Mouse (Mus musculus): ENCODE measurements around the gene Jund. TPM values are rescaled to one million over a fixed set of nuclear protein-coding genes. Genes with fewer than 3 reads are reported as not detected.

The Jund gene
- 100 to 1,000 TPM; 136 to 141 TPM for total RNA-seq (2021)

GRCm38 (mm10) chr8:70698310-70699109 is at the start of gene Jund:
Jund (plus strand) TSS chr8:70698949.
- peak; percentile 99 for DNase-seq (ENCODE audit: low spot score)
- intact Hi-C loops (cut with DNase I), result no loop called here

- peak; percentile 83 for DNase-seq (ENCODE audit: low spot score)
- intact Hi-C loops (cut with DNase I), result no loop called here
These were observed 49.4 kb upstream of the Jund start for GRCm38 (mm10) chr8:70649324-70649723.

- DNase-seq (ENCODE audit: low spot score), result no peak
- intact Hi-C loops (cut with DNase I), result loop anchor here (5.0 kb wide), 1 partner anchor 38 kb away; no protein-coding TSS in a partner anchor
These were observed 48.4 kb upstream of the Jund start for GRCm38 (mm10) chr8:70650351-70650750.

GRCm38 (mm10) chr8:70653226-70653625 is 45.5 kb upstream of the Jund start:
- no peak for DNase-seq (ENCODE audit: low spot score)
- intact Hi-C loops (cut with DNase I), result loop anchor here (1.0 to 5.0 kb wide), 2 partner anchors 27 to 41 kb away; no protein-coding TSS in a partner anchor

- intact Hi-C loops (cut with DNase I), result loop anchor here (5.0 kb wide), 1 partner anchor 42 kb away; no protein-coding TSS in a partner anchor
- no peak for DNase-seq (ENCODE audit: low spot score)
These were observed 44.6 kb upstream of the Jund start for GRCm38 (mm10) chr8:70654121-70654520.

- intact Hi-C loops (cut with DNase I), result no loop called here
- DNase-seq (ENCODE audit: low spot score), result no peak
These were observed 43.3 kb upstream of the Jund start for GRCm38 (mm10) chr8:70655469-70655868.

GRCm38 (mm10) chr8:70656193-70656790 is 42.5 kb upstream of the Jund start:
- intact Hi-C loops (cut with DNase I), result no loop called here
- DNase-seq (ENCODE audit: low spot score), result no peak

GRCm38 (mm10) chr8:70657214-70657613 is 41.5 kb upstream of the Jund start:
- intact Hi-C loops (cut with DNase I), result no loop called here
- DNase-seq (ENCODE audit: low spot score), result no peak

- DNase-seq (ENCODE audit: low spot score), result no peak
- intact Hi-C loops (cut with DNase I), result no loop called here
These were observed 41.0 kb upstream of the Jund start for GRCm38 (mm10) chr8:70657739-70658138.

GRCm38 (mm10) chr8:70658897-70659603 is 39.7 kb upstream of the Jund start:
- DNase-seq (ENCODE audit: low spot score), result no peak
- intact Hi-C loops (cut with DNase I), result no loop called here

- intact Hi-C loops (cut with DNase I), result no loop called here
- DNase-seq (ENCODE audit: low spot score), result peak; percentile 85
These were observed 39.0 kb upstream of the Jund start for GRCm38 (mm10) chr8:70659604-70660272.

GRCm38 (mm10) chr8:70660273-70660725 is 38.5 kb upstream of the Jund start, which contains the start of gene Pgpep1:
Pgpep1 (minus strand) TSS chr8:70660388.
- intact Hi-C loops (cut with DNase I), result no loop called here
- DNase-seq (ENCODE audit: low spot score), result no peak

GRCm38 (mm10) chr8:70663691-70664090 is 35.1 kb upstream of the Jund start:
- no peak for DNase-seq (ENCODE audit: low spot score)
- intact Hi-C loops (cut with DNase I), result no loop called here

GRCm38 (mm10) chr8:70664631-70665030 is 34.1 kb upstream of the Jund start:
- DNase-seq (ENCODE audit: low spot score), result no peak
- intact Hi-C loops (cut with DNase I), result no loop called here

GRCm38 (mm10) chr8:70665599-70665998 is 33.1 kb upstream of the Jund start:
- intact Hi-C loops (cut with DNase I), result no loop called here
- DNase-seq (ENCODE audit: low spot score), result no peak

- DNase-seq (ENCODE audit: low spot score), result peak; percentile 67
- intact Hi-C loops (cut with DNase I), result no loop called here
These were observed 31.7 kb upstream of the Jund start for GRCm38 (mm10) chr8:70667071-70667470.

GRCm38 (mm10) chr8:70671615-70672324 is 27.0 kb upstream of the Jund start:
- intact Hi-C loops (cut with DNase I), result no loop called here
- DNase-seq (ENCODE audit: low spot score), result peak; percentile 60

- intact Hi-C loops (cut with DNase I), result loop anchor here (1.0 kb wide), 1 partner anchor 28 kb away; no protein-coding TSS in a partner anchor
- DNase-seq (ENCODE audit: low spot score), result no peak
These were observed 26.2 kb upstream of the Jund start for GRCm38 (mm10) chr8:70672325-70673078.

Measured in heart, postnatal 25 days (tissue).